Mouse (Mus musculus) thymus, postnatal 4 days (tissue): ENCODE results near the gene Il20.
A peak's percentile ranks its signal among the peaks of the same experiment; 100 is the strongest.

Experiments
- DNase-seq: peaks from one replicate; pipeline ENCODE4 v3.0.0; 2021

The Il20 gene

GRCm38 (mm10) chr1:130864741-130865140 lies 46.5 kb downstream of the Il20 start:
- no peak for DNase-seq

- peak; percentile 51 for DNase-seq
Observed at GRCm38 (mm10) chr1:130864238-130864637, 47.0 kb downstream of the Il20 start.

- no peak for DNase-seq
Observed at GRCm38 (mm10) chr1:130857456-130857855, 53.8 kb downstream of the Il20 start.
